Mouse (Mus musculus): ENCODE results near the gene Mst1. TPM values are rescaled to one million over a fixed set of nuclear protein-coding genes. Genes with fewer than 3 reads are reported as not detected.

Mst1 gene
- polyA plus RNA-seq, 1 experiment from 2014 or later = 0.41 TPM

DNA sequence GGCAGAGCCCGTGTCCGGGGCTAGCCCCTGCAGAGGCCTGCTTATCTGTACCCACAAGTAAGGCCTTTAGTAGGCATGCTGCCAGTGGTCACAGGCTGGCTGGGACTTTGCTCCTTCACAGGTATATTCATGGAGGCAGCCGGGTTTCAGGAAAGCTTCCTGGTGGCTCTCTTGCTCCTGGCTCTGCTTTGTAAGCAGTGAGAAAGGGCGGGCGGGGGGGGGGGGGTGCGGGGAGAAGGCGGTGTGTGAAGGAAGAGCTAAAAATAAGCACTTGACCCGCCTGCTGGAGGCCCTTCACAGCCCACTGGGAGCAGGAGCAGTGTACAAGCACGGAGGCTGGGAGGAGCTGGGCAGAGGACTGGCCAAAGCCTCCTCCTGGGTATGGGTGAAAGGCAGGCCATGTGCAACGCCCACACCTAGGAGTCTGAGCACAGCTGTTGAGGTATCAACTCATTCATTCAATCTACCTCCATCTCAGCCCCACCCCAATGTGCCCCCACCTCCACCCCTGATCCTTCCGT is 39.7 kb downstream of the Mst1 start:
- no peaks in the 10 kb centered on the region for H3K9me3 ChIP-seq (ENCODE audit: control insufficient read depth, low read length)
- H3K36me3 ChIP-seq (ENCODE audit: control insufficient read depth, insufficient read depth, low read length) = no peaks in the 10 kb centered on the region
- H3K4me1 ChIP-seq (replicated peaks; ENCODE audit: control insufficient read depth, insufficient read depth, low read length) = peaks cover 3% of the 10 kb centered on the region
- ATAC-seq (ENCODE audit: low read depth) = peak; percentile 89
- H3K27ac ChIP-seq (ENCODE audit: low read length) = no peak overlapping the region
- no peak overlapping the region for H3K9ac ChIP-seq (ENCODE audit: low read length)
- no peak overlapping the region for H3K4me2 ChIP-seq (ENCODE audit: low read depth, low read length)
- H3K27me3 ChIP-seq (ENCODE audit: control insufficient read depth, insufficient read depth, low read depth, low read length) = no peaks in the 10 kb centered on the region; the same call in 1 of the 2 replicates
- no peak overlapping the region for H3K4me3 ChIP-seq (ENCODE audit: low read length)
- 23% methylated on average over 8 of the region's 11 CpGs for WGBS

GRCm38 (mm10) chr9:108120671-108121070 is 40.4 kb downstream of the Mst1 start:
- WGBS = 84% methylated on average over 8 of the region's 8 CpGs
- no peak overlapping the region for H3K4me2 ChIP-seq (ENCODE audit: low read depth, low read length)
- H3K36me3 ChIP-seq (ENCODE audit: control insufficient read depth, insufficient read depth, low read length) = no peaks in the 10 kb centered on the region
- no peak overlapping the region for H3K9ac ChIP-seq (ENCODE audit: low read length)
- H3K4me3 ChIP-seq (ENCODE audit: low read length) = no peak overlapping the region
- no peaks in the 10 kb centered on the region for H3K27me3 ChIP-seq (ENCODE audit: control insufficient read depth, insufficient read depth, low read depth, low read length)
- ATAC-seq (ENCODE audit: low read depth) = no peak
- H3K9me3 ChIP-seq (ENCODE audit: control insufficient read depth, low read length) = no peaks in the 10 kb centered on the region
- peaks cover 3% of the 10 kb centered on the region for H3K4me1 ChIP-seq (replicated peaks; ENCODE audit: control insufficient read depth, insufficient read depth, low read length)
- no peak overlapping the region for H3K27ac ChIP-seq (ENCODE audit: low read length)

GRCm38 (mm10) chr9:108121170-108121969 is 41.1 kb downstream of the Mst1 start:
- Histone ChIP-seq H3K9me3 (ENCODE audit: control insufficient read depth, low read length) (no peaks in the 10 kb centered on the region), H3K27me3 (ENCODE audit: control insufficient read depth, insufficient read depth, low read depth, low read length) (no peaks in the 10 kb centered on the region), H3K4me2 (ENCODE audit: low read depth, low read length) (no peak overlapping the region), H3K4me1 (replicated peaks; ENCODE audit: control insufficient read depth, insufficient read depth, low read length) (peaks cover 3% of the 10 kb centered on the region), H3K27ac (ENCODE audit: low read length) (no peak overlapping the region), H3K4me3 (ENCODE audit: low read length) (no peak overlapping the region), H3K36me3 (ENCODE audit: control insufficient read depth, insufficient read depth, low read length) (no peaks in the 10 kb centered on the region), H3K9ac (ENCODE audit: low read length) (no peak overlapping the region)
- ATAC-seq (ENCODE audit: low read depth) = no peak
- 85% methylated on average over 10 of the region's 10 CpGs for WGBS

GRCm38 (mm10) chr9:108123916-108124315 is 43.7 kb downstream of the Mst1 start:
- no peak for ATAC-seq (ENCODE audit: low read depth)
- no peaks in the 10 kb centered on the region for H3K36me3 ChIP-seq (ENCODE audit: control insufficient read depth, insufficient read depth, low read length)
- 72% methylated on average over 4 of the region's 4 CpGs for WGBS
- H3K9ac ChIP-seq (ENCODE audit: low read length) = no peak overlapping the region
- H3K4me2 ChIP-seq (ENCODE audit: low read depth, low read length) = no peak overlapping the region
- H3K4me3 ChIP-seq (ENCODE audit: low read length) = no peak overlapping the region
- H3K27ac ChIP-seq (ENCODE audit: low read length) = no peak overlapping the region
- H3K27me3 ChIP-seq (ENCODE audit: control insufficient read depth, insufficient read depth, low read depth, low read length) = no peaks in the 10 kb centered on the region
- H3K9me3 ChIP-seq (ENCODE audit: control insufficient read depth, low read length) = no peaks in the 10 kb centered on the region
- peaks cover 3% of the 10 kb centered on the region for H3K4me1 ChIP-seq (replicated peaks; ENCODE audit: control insufficient read depth, insufficient read depth, low read length)

DNA sequence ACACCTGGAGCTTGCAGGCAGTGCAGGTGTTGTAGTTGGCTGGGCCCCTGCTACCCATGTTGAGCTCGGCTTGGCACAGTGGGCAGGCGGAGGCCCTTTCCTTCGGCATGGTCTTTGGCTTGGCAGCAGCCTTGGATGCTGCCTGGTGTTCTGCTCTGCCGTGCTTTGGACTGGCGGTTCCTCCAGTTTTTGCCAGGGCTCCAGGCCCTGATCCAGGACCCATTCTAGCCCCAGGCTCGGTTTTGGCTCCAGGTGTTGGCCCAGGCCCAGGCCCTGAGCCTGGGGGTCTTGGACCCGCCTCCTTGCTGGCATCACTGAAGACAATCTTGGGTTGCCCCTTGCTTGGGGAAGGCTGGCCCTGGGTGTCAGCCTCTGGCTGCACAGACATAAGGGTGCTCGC is 45.5 kb downstream of the Mst1 start:
- Histone ChIP-seq H3K4me1 (replicated peaks; ENCODE audit: control insufficient read depth, insufficient read depth, low read length) (no peaks in the 10 kb centered on the region), H3K27ac (ENCODE audit: low read length) (no peak overlapping the region), H3K4me3 (ENCODE audit: low read length) (no peak overlapping the region), H3K4me2 (ENCODE audit: low read depth, low read length) (no peak overlapping the region), H3K9me3 (ENCODE audit: control insufficient read depth, low read length) (no peaks in the 10 kb centered on the region), H3K9ac (ENCODE audit: low read length) (no peak overlapping the region), H3K27me3 (ENCODE audit: control insufficient read depth, insufficient read depth, low read depth, low read length) (no peaks in the 10 kb centered on the region), H3K36me3 (ENCODE audit: control insufficient read depth, insufficient read depth, low read length) (no peaks in the 10 kb centered on the region)
- WGBS = 87% methylated on average over 8 of the region's 8 CpGs
- no peak for ATAC-seq (ENCODE audit: low read depth)

GRCm38 (mm10) chr9:108126436-108127180 is 46.4 kb downstream of the Mst1 start:
- Histone ChIP-seq H3K27me3 (ENCODE audit: control insufficient read depth, insufficient read depth, low read depth, low read length) (no peaks in the 10 kb centered on the region), H3K4me3 (ENCODE audit: low read length) (no peak overlapping the region), H3K9me3 (ENCODE audit: control insufficient read depth, low read length) (no peaks in the 10 kb centered on the region), H3K4me2 (ENCODE audit: low read depth, low read length) (no peak overlapping the region), H3K4me1 (replicated peaks; ENCODE audit: control insufficient read depth, insufficient read depth, low read length) (no peaks in the 10 kb centered on the region), H3K27ac (ENCODE audit: low read length) (no peak overlapping the region), H3K36me3 (ENCODE audit: control insufficient read depth, insufficient read depth, low read length) (no peaks in the 10 kb centered on the region), H3K9ac (ENCODE audit: low read length) (no peak overlapping the region)
- no peak for ATAC-seq (ENCODE audit: low read depth)
- WGBS = 73% methylated on average over 17 of the region's 17 CpGs

- no peaks in the 10 kb centered on the region for H3K27me3 ChIP-seq (ENCODE audit: control insufficient read depth, insufficient read depth, low read depth, low read length)
- ATAC-seq (ENCODE audit: low read depth) = no peak
- no peaks in the 10 kb centered on the region for H3K36me3 ChIP-seq (ENCODE audit: control insufficient read depth, insufficient read depth, low read length)
- no peaks in the 10 kb centered on the region for H3K9me3 ChIP-seq (ENCODE audit: control insufficient read depth, low read length)
- no peak overlapping the region for H3K4me3 ChIP-seq (ENCODE audit: low read length)
- no peak overlapping the region for H3K9ac ChIP-seq (ENCODE audit: low read length)
- 82% methylated on average over 11 of the region's 11 CpGs for WGBS
- H3K4me1 ChIP-seq (replicated peaks; ENCODE audit: control insufficient read depth, insufficient read depth, low read length) = no peaks in the 10 kb centered on the region
- H3K27ac ChIP-seq (ENCODE audit: low read length) = no peak overlapping the region
- H3K4me2 ChIP-seq (ENCODE audit: low read depth, low read length) = no peak overlapping the region
Observed at GRCm38 (mm10) chr9:108128248-108128647, 48.0 kb downstream of the Mst1 start.

GRCm38 (mm10) chr9:108129042-108129948 is 49.1 kb downstream of the Mst1 start:
- H3K4me3 ChIP-seq (ENCODE audit: low read length) = no peak overlapping the region
- H3K9me3 ChIP-seq (ENCODE audit: control insufficient read depth, low read length) = no peaks in the 10 kb centered on the region
- H3K27me3 ChIP-seq (ENCODE audit: control insufficient read depth, insufficient read depth, low read depth, low read length) = no peaks in the 10 kb centered on the region
- no peak overlapping the region for H3K4me2 ChIP-seq (ENCODE audit: low read depth, low read length)
- WGBS = 62% methylated on average over 13 of the region's 13 CpGs
- no peak overlapping the region for H3K9ac ChIP-seq (ENCODE audit: low read length)
- H3K36me3 ChIP-seq (ENCODE audit: control insufficient read depth, insufficient read depth, low read length) = no peaks in the 10 kb centered on the region
- H3K27ac ChIP-seq (ENCODE audit: low read length) = no peak overlapping the region
- ATAC-seq (ENCODE audit: low read depth) = no peak
- H3K4me1 ChIP-seq (replicated peaks; ENCODE audit: control insufficient read depth, insufficient read depth, low read length) = no peaks in the 10 kb centered on the region

Measured in lung, embryonic 16.5 days (tissue).